Mouse (Mus musculus) kidney, embryonic 16.5 days (tissue): ENCODE measurements at regions not wholly inside any gene's neighbourhood (a gene's known extent, or its start where the extent isn't known, plus 50 kb on each side); places are given as distances from the start of the nearest gene placed in this dataset.

Experiments used
- ATAC-seq: fragments of 200-750 bp; cut with Nextera tagmentation; 2 replicates; pipeline ENCODE4 v1.8.0; 2017; ENCODE audit warnings: moderate TSS enrichment; ENCODE audit not compliant: low FRiP score, low TSS enrichment
- H3K27ac ChIP-seq: fragments of 300-500 bp; sonication (generic); 2 replicates; pipeline ENCODE4 v1.5.1; 2014; ENCODE audit warnings: low read length
- H3K27me3 ChIP-seq: fragments of 300-500 bp; sonication (generic); 2 replicates; pipeline ENCODE4 v1.6.1; 2014; ENCODE audit warnings: low read length, control low read depth, mixed read lengths; ENCODE audit not compliant: insufficient read depth
- H3K36me3 ChIP-seq: fragments of 300-500 bp; sonication (generic); 2 replicates; pipeline ENCODE4 v1.6.1; 2014; ENCODE audit warnings: low read length, control low read depth, mixed read lengths; ENCODE audit not compliant: insufficient read depth
- H3K4me1 ChIP-seq: fragments of 300-500 bp; sonication (generic); 2 replicates; pipeline ENCODE4 v1.6.1; 2014; ENCODE audit warnings: low read length, control low read depth, mixed read lengths; ENCODE audit not compliant: insufficient read depth
- H3K4me2 ChIP-seq: fragments of 300-500 bp; sonication (generic); replicated peaks from 2 replicates; pipeline ENCODE4 v1.6.1; 2014; ENCODE audit warnings: low read depth, low read length
- H3K4me3 ChIP-seq: fragments of 300-500 bp; sonication (generic); 2 replicates; pipeline ENCODE4 v1.5.1; 2014; ENCODE audit warnings: mild to moderate bottlenecking, low read length
- H3K9ac ChIP-seq: fragments of 300-500 bp; sonication (generic); replicated peaks from 2 replicates; pipeline ENCODE4 v1.6.1; 2014; ENCODE audit warnings: low read length
- H3K9me3 ChIP-seq: fragments of 300-500 bp; sonication (generic); 2 replicates; pipeline ENCODE4 v1.6.1; 2016; ENCODE audit warnings: low read length, control low read depth
- WGBS: fragments of 180-500 bp; shearing (Covaris S2); extraction: QIAGEN DNeasy Blood & Tissue Kit; methylation state at CpG from one replicate; pipeline ENCODE4 v1.1.7; 2014; 5-methylcytosine and 5-hydroxymethylcytosine counted together

DNA sequence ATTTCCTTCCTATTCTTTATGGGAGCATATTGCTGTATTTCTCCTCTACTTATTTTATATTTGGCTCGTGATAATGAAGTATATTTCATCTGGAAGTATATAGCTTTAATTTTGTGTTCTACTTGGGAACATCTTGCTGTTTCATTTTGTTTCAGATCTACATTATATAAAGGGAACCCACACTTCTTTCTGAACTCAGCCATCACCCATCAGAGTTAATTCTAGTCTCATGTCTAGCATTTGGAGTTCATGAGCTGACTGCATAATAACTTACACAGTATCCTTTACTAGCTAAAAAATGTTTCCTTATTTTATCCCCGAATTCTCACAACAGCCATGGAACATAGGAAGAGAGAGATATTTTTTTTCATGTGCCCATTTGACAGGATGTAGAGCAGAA, 413.6 kb upstream of the 4930452B06Rik start:
- Histone ChIP-seq H3K9me3 (no peaks in the 10 kb centered on the region), H3K4me1 (no peaks in the 10 kb centered on the region), H3K27ac (no peak overlapping the region), H3K9ac (no peak overlapping the region), H3K36me3 (no peaks in the 10 kb centered on the region), H3K27me3 (no peaks in the 10 kb centered on the region), H3K4me2 (no peak overlapping the region), H3K4me3 (no peak overlapping the region)
- no peak for ATAC-seq
- WGBS: 75% methylated on average over 2 of the region's 2 CpGs

DNA sequence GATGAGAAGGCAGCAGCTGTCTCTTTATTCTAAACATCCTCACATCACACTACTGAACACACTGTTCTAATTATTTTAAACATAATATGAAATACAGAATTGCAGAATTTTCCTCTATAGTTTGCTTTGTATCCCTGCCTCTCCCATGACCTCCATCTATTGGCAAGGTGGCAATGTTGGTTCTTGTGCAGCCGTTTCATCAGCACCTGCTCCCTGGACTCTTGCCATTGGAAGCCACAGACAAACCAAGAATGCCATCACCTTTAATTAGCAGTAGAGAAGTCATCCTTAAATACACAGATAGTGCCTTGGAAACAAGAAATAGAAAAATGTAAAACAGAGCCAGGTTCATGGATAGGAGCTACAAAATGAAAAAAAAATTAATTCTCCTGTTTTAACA, 413.0 kb upstream of the 4930452B06Rik start:
- Histone ChIP-seq H3K4me1 (no peaks in the 10 kb centered on the region), H3K36me3 (no peaks in the 10 kb centered on the region), H3K4me2 (no peak overlapping the region), H3K27ac (no peak overlapping the region), H3K27me3 (no peaks in the 10 kb centered on the region), H3K4me3 (no peak overlapping the region), H3K9me3 (no peaks in the 10 kb centered on the region), H3K9ac (no peak overlapping the region)
- WGBS: 83% methylated on average over 1 of the region's 1 CpGs
- ATAC-seq: no peak

DNA sequence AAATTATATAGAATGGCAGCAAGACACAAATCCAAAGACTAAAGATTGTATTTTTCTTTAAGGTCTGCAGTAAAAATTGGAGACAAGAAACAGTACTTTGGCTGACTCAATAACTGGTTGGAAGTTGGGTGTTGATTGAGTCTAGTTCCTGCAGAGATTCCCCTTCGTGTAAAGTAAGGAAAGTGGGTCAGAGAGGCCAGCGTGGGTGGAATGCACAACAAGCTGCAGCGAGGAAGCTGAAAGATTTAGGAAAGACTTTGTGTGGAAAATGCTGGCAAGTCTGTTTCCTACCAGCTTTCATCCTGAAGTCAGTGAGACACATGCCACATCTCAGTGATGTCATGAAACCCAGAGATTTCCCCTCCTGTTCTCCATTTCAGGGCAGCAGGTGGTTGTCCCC, 405.1 kb upstream of the 4930452B06Rik start:
- no peak overlapping the region for H3K9ac ChIP-seq
- no peaks in the 10 kb centered on the region for H3K36me3 ChIP-seq
- H3K4me3 ChIP-seq: no peak overlapping the region
- WGBS: 73% methylated on average over 3 of the region's 3 CpGs
- no peaks in the 10 kb centered on the region for H3K9me3 ChIP-seq
- no peak overlapping the region for H3K4me2 ChIP-seq
- ATAC-seq: no peak
- H3K27me3 ChIP-seq: no peaks in the 10 kb centered on the region
- H3K4me1 ChIP-seq: no peaks in the 10 kb centered on the region
- no peak overlapping the region for H3K27ac ChIP-seq

- H3K9me3 ChIP-seq: no peaks in the 10 kb centered on the region
- WGBS: 52% methylated on average over 9 of the region's 9 CpGs
- no peaks in the 10 kb centered on the region for H3K27me3 ChIP-seq
- H3K4me3 ChIP-seq: no peak overlapping the region
- no peak for ATAC-seq
- H3K4me2 ChIP-seq: no peak overlapping the region
- no peak overlapping the region for H3K27ac ChIP-seq
- no peaks in the 10 kb centered on the region for H3K36me3 ChIP-seq
- H3K4me1 ChIP-seq: no peaks in the 10 kb centered on the region
- no peak overlapping the region for H3K9ac ChIP-seq
Observed at GRCm38 (mm10) chr14:9060058-9060457, 394.0 kb upstream of the 4930452B06Rik start.

DNA sequence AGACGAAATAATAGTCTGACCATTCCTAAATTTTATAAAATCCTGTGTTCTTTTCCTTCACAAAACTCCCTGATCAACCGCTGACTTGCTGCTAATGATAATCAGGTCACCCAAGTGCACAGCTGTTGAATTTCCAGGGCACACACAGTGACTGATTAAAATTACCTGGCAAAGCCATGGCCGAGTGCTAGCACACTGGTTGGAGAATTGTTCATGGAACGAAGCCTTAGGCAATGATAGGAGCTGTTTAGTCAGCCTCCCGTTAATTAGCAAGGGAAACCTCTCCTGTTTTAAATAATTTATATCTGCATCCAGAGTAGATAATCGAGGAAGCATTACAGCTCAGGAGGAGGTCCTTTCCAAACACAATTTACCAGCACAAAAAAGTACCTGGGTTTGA, 362.8 kb upstream of the 4930452B06Rik start:
- no peak for ATAC-seq

GRCm38 (mm10) chr14:9015826-9016225, 349.8 kb upstream of the 4930452B06Rik start:
- Histone ChIP-seq H3K36me3 (no peaks in the 10 kb centered on the region), H3K27me3 (no peaks in the 10 kb centered on the region), H3K9ac (no peak overlapping the region), H3K4me2 (no peak overlapping the region), H3K9me3 (no peaks in the 10 kb centered on the region), H3K27ac (no peak overlapping the region), H3K4me3 (no peak overlapping the region), H3K4me1 (no peaks in the 10 kb centered on the region)
- WGBS: 88% methylated on average over 6 of the region's 6 CpGs
- ATAC-seq: no peak

More for the DNA sequence above, 362.8 kb upstream of the 4930452B06Rik start:
- no peak overlapping the region for H3K4me3 ChIP-seq
- WGBS: 60% methylated on average over 6 of the region's 6 CpGs
- no peak overlapping the region for H3K27ac ChIP-seq
- H3K9me3 ChIP-seq: no peaks in the 10 kb centered on the region
- H3K36me3 ChIP-seq: no peaks in the 10 kb centered on the region
- no peaks in the 10 kb centered on the region for H3K27me3 ChIP-seq
- H3K4me1 ChIP-seq: no peaks in the 10 kb centered on the region
- H3K9ac ChIP-seq: no peak overlapping the region
- no peak overlapping the region for H3K4me2 ChIP-seq

- Histone ChIP-seq H3K9me3 (no peaks in the 10 kb centered on the region), H3K36me3 (no peaks in the 10 kb centered on the region), H3K4me2 (no peak overlapping the region), H3K4me3 (no peak overlapping the region), H3K27ac (no peak overlapping the region), H3K4me1 (no peaks in the 10 kb centered on the region), H3K9ac (no peak overlapping the region), H3K27me3 (no peaks in the 10 kb centered on the region)
- ATAC-seq: no peak
- 67% methylated on average over 2 of the region's 2 CpGs for WGBS
Observed at GRCm38 (mm10) chr14:9003034-9003433, 337.0 kb upstream of the 4930452B06Rik start.

DNA sequence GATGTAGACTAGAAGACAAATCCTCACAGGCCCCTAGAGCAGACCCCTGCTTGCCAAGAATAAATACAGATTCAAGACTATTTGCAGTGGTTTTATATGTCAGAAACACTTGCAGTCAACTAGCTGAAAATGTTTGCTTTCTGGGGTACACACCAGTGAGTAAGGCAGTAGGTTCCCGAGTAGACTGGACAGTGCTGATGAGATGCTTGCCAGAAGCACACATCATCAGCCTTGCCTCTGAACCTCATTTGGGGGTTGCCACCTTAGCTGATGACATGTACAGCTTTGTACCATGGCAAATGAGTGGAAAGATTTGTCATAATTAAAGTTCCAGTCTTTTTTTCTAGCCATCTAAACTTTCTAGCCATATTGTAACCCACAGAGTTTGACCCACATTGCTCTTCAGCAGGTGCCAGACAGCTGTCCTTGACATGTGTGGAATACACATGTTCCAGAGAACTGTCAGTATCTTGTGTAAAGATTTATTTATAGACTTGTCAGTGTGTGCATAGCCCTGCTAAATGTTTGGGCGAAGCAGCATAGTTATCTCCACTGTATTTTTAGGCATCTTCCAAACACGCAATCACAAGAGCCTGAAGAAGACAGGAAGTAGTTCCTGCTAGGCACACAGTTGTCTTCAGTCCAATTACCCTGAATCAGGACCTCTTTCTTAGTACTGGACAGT, 334.5 kb upstream of the 4930452B06Rik start:
- Histone ChIP-seq H3K27ac (no peak overlapping the region), H3K36me3 (no peaks in the 10 kb centered on the region), H3K27me3 (no peaks in the 10 kb centered on the region), H3K9ac (no peak overlapping the region), H3K4me3 (no peak overlapping the region), H3K4me1 (no peaks in the 10 kb centered on the region), H3K9me3 (no peaks in the 10 kb centered on the region), H3K4me2 (no peak overlapping the region)
- 85% methylated on average over 3 of the region's 3 CpGs for WGBS
- ATAC-seq: no peak

DNA sequence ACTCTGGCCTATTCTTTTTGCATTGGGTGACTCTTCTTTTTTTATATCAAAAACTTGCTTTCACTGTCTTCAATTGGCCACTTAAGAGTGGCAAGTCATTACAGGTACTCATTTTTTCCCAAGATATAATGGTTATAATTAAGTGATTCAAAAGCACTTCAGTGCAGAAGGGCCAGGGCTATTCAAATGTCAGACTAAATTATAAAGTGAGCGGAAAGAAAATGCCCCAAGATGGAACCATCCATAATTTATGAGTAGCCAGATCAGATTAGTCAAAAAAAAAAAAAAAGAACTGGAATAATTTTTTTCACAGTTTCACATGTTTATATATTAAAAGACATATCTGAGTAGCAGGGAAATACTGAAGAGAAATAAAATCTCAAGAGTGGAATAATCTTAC, 333.8 kb upstream of the 4930452B06Rik start:
- no peak overlapping the region for H3K4me3 ChIP-seq
- no peak overlapping the region for H3K27ac ChIP-seq
- WGBS: 73% methylated on average over 1 of the region's 1 CpGs
- H3K4me2 ChIP-seq: no peak overlapping the region
- H3K36me3 ChIP-seq: no peaks in the 10 kb centered on the region
- H3K27me3 ChIP-seq: no peaks in the 10 kb centered on the region
- no peaks in the 10 kb centered on the region for H3K9me3 ChIP-seq
- H3K4me1 ChIP-seq: no peaks in the 10 kb centered on the region
- no peak overlapping the region for H3K9ac ChIP-seq
- no peak for ATAC-seq

DNA sequence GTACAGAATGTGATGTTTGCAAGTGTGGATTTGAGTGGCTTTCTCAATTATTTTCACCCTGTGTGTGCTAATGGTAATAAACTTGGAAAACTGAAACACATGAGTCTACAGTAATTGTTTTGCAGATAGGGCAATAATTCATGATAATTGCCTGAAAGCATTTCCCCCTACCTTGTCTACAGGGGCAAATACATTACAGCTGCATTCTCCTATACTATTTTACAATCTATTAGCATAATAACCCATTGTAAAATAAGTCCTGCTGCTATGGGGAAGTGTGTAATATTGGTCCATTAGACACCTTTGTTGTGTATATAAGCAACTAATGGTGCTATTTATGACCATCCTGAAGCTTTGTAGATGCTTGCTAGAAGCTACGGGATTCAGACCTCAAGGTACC, 327.4 kb upstream of the 4930452B06Rik start:
- no peak for ATAC-seq
- 41% methylated on average over 1 of the region's 1 CpGs for WGBS
- no peaks in the 10 kb centered on the region for H3K36me3 ChIP-seq

More for the DNA sequence above, 327.4 kb upstream of the 4930452B06Rik start:
- Histone ChIP-seq H3K27me3 (no peaks in the 10 kb centered on the region), H3K4me3 (no peak overlapping the region), H3K9ac (no peak overlapping the region), H3K9me3 (no peaks in the 10 kb centered on the region), H3K4me2 (no peak overlapping the region), H3K4me1 (no peaks in the 10 kb centered on the region), H3K27ac (no peak overlapping the region)
